Mouse (Mus musculus): Measurements from ENCODE around the gene Cntrl. TPM values are rescaled to one million over a fixed set of nuclear protein-coding genes. Genes with fewer than 3 reads are reported as not detected.

Cntrl gene
- polyA plus RNA-seq (2015; fragmentation: Nextera tagmentation; extraction: Ambion mirVana): 40.7 and 47.2 TPM in 2 replicates

GRCm38 (mm10) chr2:35109141-35109923 lies at the start of gene Cntrl:
Gene Cntrl (plus strand): TSS chr2:35109492.
- peak; percentile 93 for DNase-seq (ENCODE audit: low spot score)

- no peak for DNase-seq (ENCODE audit: low spot score)
Observed at GRCm38 (mm10) chr2:35060256-35060655, 49.0 kb upstream of the Cntrl start.

GRCm38 (mm10) chr2:35060897-35061296 lies 48.4 kb upstream of the Cntrl start:
- DNase-seq (ENCODE audit: low spot score): no peak

- no peak for DNase-seq (ENCODE audit: low spot score)
Observed at GRCm38 (mm10) chr2:35061338-35061737, 48.0 kb upstream of the Cntrl start, which contains the start of gene Hc. Gene Hc (minus strand): TSS chr2:35061438.

- DNase-seq (ENCODE audit: low spot score): no peak
Observed at GRCm38 (mm10) chr2:35063333-35064030, 45.8 kb upstream of the Cntrl start.

GRCm38 (mm10) chr2:35066525-35067082 lies 42.7 kb upstream of the Cntrl start:
- DNase-seq (ENCODE audit: low spot score): no peak

- no peak for DNase-seq (ENCODE audit: low spot score)
Observed at GRCm38 (mm10) chr2:35067117-35067516, 42.2 kb upstream of the Cntrl start.

- no peak for DNase-seq (ENCODE audit: low spot score)
Observed at GRCm38 (mm10) chr2:35069124-35069523, 40.2 kb upstream of the Cntrl start.

GRCm38 (mm10) chr2:35070275-35070674 lies 39.0 kb upstream of the Cntrl start:
- no peak for DNase-seq (ENCODE audit: low spot score)

- DNase-seq (ENCODE audit: low spot score): no peak
Observed at GRCm38 (mm10) chr2:35072547-35072946, 36.7 kb upstream of the Cntrl start.

- no peak for DNase-seq (ENCODE audit: low spot score)
Observed at GRCm38 (mm10) chr2:35074328-35074727, 35.0 kb upstream of the Cntrl start.

- DNase-seq (ENCODE audit: low spot score): no peak
Observed at GRCm38 (mm10) chr2:35079166-35079565, 30.1 kb upstream of the Cntrl start.

- no peak for DNase-seq (ENCODE audit: low spot score)
Observed at GRCm38 (mm10) chr2:35087418-35087817, 21.9 kb upstream of the Cntrl start.

- DNase-seq (ENCODE audit: low spot score): no peak
Observed at GRCm38 (mm10) chr2:35100529-35100928, 8.8 kb upstream of the Cntrl start.

- no peak for DNase-seq (ENCODE audit: low spot score)
Observed at GRCm38 (mm10) chr2:35101443-35101842, 7.8 kb upstream of the Cntrl start, which contains the start of gene AI182371. Gene AI182371 (minus strand): TSS chr2:35101543.

- DNase-seq (ENCODE audit: low spot score): no peak
Observed at GRCm38 (mm10) chr2:35102777-35103176, 6.5 kb upstream of the Cntrl start.

GRCm38 (mm10) chr2:35103558-35103957 lies 5.7 kb upstream of the Cntrl start:
- DNase-seq (ENCODE audit: low spot score): no peak

GRCm38 (mm10) chr2:35104843-35105242 lies 4.4 kb upstream of the Cntrl start:
- DNase-seq (ENCODE audit: low spot score): no peak

GRCm38 (mm10) chr2:35107984-35108635 lies 1.2 kb upstream of the Cntrl start:
- DNase-seq (ENCODE audit: low spot score): peak; percentile 49

GRCm38 (mm10) chr2:35108712-35109111 lies 580 bp upstream of the Cntrl start:
- peak; percentile 72 for DNase-seq (ENCODE audit: low spot score)

- no peak for DNase-seq (ENCODE audit: low spot score)
Observed at GRCm38 (mm10) chr2:35109924-35110304, 622 bp downstream of the Cntrl start.

- DNase-seq (ENCODE audit: low spot score): no peak
Observed at GRCm38 (mm10) chr2:35110521-35110920, 1.2 kb downstream of the Cntrl start.

Measured in thymus, postnatal 0 days (tissue).